Mouse (Mus musculus) small intestine, adult 2 months (tissue): ENCODE results near the gene 1700067P10Rik.

Experiments
- CTCF ChIP-seq: fragments of 200-500 bp; IDR thresholded peaks from 2 replicates; pipeline ENCODE4 v1.5.1; 2012; ENCODE audit warnings: low read depth, mild to moderate bottlenecking, control low read depth, inconsistent platforms, low read length, moderate library complexity, mixed read lengths; ENCODE audit not compliant: insufficient replicate concordance, insufficient read length; ENCODE audit errors: extremely low read depth
- POLR2A ChIP-seq: fragments of 200-500 bp; IDR thresholded peaks from 2 replicates; pipeline ENCODE4 v1.6.1; 2012; ENCODE audit warnings: low read depth, mild to moderate bottlenecking, control low read depth, inconsistent platforms, low read length, moderate library complexity

- TF ChIP-seq POLR2A = no peak
- no peak for TF ChIP-seq CTCF
Measured at GRCm38 (mm10) chr17:48093286-48093817, 4.2 kb downstream of the 1700067P10Rik start.
